Mouse (Mus musculus) frontal cortex, postnatal 25 days (tissue): ENCODE results near the gene Theg.

Experiments used
- DNase-seq, 2 experiments: peaks; one replicate each; pipeline ENCODE4 v3.0.0; 2022; ENCODE audit warnings: low spot score in 2 of 2

Gene Theg

DNA sequence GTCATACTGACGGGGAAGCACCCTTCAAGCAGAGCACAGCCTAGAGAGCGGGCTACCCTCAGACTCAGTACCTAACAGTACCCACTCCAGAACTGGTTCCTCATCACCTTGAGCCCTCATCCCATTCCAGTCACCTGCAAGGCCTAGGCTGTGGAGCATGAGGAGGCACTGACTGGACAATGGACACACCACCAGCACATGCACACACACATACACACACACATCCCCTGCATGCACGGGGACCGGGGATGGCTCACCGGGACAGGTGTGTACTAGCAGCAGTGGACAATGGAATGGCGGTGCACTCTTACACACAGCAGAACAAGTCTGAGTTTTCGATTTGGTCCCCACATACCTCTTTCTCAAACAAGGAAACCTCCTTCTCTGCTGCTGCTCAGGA, 49.9 kb downstream of the Theg start:
- no peak for DNase-seq

DNA sequence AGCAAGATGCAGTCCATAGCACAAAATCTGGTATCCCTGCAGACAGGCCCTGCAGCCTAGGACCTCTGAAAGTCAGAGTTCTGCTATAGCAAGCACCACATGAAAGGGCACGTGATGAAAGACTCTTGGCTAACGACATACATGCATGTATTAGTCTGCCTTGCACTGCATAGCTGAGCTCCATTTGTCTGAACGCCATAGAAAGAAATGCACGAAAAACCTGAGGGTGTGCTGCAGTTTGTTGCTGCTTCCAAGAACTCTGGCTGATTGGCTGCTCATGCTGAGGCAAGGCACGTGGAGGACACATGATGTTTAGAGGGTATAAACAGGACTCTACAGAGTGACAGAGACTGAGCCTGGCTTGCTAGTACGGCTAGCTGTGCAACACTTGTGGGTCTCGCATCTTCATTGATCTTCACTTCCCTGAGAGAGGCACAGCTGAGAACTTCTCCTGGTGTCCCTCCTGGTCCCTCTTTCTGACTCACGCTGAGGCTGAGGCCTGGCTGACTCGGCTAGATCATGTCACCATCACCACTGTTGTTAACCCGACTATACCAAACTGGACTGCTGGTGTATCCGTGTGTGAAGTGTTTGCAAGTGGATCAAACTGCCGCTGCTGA, 50.6 kb downstream of the Theg start:
- no peak for DNase-seq

DNA sequence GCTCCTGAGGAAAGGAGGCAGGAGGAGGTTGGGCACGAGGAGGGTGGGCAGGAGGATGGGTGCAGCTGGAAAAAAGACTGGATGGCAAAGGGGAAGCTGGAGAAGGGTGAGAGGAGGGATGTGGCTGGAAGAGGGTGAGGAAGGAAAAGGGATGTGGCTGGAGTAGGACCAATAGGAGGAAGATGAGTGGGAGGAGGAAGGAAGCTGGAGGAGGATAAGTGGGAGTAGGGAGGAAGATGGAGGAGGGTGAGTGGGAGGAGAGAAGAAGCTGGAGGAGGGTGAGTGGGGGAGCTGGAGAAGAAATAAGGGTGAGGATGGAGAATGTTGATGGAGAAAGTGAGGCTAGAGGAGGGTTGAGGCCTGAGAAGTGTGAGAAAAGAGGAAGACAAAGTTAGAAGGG, 51.7 kb downstream of the Theg start:
- DNase-seq, result no peak

DNA sequence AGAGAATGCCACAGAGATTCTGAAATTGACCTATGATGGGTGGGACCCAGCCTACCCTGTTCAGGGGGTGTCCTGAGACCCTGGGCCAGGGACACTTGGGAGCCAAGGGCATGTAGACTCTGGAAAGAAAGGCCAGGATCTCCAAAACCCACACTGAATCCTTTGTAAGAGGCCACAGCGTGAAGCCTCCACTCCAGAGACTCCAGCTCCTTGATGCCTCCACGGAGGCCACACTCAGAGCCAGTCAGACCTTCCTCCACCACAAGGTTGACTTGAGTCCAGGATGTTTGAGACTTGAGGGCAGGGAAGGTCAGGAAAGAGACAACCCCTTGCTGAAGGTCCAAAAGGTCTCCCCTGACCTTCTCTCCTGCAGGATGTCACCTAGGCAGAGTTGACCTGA, 52.7 kb downstream of the Theg start:
- peak in 1 of 2 experiments; percentile 3 for DNase-seq

DNA sequence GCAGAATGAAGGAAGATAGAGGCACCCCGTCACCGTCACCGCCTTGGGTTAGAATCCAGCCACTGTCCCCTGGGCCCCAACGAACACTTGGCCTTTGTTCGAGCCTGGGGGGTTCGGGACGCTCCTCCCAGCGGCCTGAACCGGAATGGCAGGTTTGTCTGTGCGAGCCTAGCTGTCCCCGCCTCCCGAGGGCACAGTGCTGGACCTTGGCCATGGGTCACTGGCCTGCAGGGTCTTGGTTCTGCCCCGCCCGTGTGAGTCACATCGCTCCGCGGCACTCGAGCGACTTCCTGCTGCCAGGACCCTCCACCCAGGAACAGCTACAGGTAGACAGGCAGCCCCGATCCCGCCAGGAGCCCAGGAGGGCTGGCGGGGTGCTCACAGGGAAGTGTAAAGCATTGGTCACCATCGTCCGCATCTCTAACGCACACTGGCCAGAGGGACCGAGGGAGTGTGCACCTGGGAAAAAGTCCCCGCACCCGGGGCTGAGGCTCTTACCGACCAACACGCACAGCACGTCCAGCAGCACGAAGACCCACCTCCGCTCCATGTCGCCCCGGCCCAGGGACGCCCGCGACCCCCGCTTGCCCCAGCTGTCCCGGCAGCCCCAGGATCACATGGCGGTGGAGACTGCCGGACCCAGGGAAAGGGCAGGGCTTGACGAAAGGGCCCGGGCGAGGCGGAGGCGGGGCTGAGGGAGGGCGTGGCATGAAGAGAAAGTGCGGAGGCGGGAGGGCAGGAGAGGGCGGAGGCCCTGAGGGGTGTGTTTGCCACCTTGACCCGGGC, 53.8 kb downstream of the Theg start, which contains the start of gene Plpp2:
Gene Plpp2 (minus strand): TSS at position 671 of the 786 bp plus-strand sequence.
- DNase-seq, result peak; percentile 6 to 27

DNA sequence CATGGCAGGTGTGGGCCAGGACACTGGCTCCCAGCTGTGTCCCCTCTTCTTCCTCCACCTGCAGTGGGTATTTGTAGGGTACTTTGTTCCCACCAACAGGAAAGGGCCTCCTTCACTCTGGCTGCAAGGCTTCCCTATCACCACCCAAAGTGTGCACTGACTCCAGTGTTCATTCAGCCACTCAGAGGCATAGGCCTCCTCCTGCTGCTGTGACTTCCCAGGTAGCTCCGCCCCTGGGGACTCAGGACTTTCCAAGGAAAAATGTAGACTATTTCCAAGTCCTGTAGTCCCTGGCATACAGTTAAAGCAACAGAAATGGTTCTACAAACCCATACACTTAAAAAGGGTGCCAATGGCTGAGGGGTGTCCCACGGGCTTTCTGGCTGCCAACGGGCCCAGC, 54.5 kb downstream of the Theg start:
- peak in 1 of 2 experiments; percentile 2 for DNase-seq

DNA sequence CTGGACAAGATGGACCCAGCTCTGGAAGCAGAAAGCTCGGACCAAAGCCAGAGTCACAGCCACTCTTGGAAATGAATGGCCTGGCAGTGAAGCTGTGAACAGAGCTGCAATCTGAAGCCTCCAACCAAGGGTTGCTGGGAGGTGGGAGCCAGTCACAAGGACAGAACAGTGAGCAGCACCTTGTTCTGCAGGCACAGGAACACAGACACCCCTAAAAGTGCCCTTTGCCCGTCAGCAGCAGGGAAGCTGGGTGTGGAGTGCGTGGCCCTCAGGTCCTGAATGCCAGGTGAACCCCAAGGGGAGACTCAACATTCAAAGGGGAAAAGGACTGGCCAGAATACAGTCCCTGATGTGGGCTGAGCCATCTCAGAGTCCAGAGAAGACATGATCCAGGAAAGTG, 55.5 kb downstream of the Theg start:
- DNase-seq, result peak in 1 of 2 experiments; percentile 2

DNA sequence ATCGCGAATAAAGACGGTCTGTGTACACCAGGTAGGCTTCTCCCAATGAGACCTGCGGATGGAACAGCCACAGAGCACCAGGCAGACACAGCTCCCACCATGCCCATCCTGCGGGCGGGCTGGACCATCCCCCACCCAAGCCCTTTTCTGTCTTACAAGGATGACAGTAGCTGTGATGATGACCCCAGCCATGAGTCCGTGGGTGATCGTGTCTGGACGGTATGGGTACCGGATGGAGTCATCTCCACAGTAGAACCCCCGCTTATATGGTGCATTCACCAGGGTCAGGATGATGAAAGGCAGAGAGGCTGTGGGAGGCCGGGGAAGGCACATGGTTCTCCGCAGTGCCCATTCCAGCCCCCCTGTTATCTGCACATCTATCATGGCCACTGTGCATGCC, 56.4 kb downstream of the Theg start:
- no peak for DNase-seq

DNA sequence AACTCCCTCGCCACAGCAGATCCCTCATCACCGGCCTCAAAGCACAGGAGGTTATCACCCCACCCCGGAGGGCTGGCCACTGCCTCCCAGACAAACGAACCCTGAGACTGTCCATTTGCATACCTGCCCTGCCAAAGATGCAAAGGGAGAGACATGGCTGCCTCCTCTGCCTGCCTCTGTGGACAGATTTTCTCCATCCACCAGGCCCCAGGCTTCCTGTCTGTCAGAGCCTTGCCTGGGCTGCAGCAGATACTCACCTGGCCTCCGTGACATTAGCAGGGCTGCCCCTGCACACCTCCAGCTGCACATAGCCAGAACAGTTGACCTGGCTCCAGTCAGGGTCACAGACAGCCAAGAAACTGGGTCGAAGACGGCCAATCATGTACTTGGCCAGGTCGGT, 56.9 kb downstream of the Theg start:
- DNase-seq, result peak in 1 of 2 experiments; percentile 3

DNA sequence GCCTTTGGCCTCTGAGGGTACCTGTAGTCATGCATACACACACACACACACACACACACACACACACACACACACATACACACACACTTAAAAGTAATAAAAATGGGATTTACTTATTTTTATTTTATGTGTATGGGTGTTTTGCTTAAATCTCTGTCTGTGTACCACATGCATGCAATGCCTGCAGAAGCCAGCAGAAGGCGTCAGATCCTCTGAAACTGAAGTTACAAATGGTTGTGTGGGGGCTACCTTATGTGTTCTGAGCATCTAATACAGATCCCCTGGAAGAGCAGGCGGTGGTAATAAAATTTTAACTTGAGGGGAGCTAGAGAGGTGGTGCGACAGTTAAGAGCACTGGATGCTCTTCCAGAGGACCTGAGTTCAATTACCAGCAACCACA, 59.0 kb downstream of the Theg start:
- DNase-seq, result no peak

DNA sequence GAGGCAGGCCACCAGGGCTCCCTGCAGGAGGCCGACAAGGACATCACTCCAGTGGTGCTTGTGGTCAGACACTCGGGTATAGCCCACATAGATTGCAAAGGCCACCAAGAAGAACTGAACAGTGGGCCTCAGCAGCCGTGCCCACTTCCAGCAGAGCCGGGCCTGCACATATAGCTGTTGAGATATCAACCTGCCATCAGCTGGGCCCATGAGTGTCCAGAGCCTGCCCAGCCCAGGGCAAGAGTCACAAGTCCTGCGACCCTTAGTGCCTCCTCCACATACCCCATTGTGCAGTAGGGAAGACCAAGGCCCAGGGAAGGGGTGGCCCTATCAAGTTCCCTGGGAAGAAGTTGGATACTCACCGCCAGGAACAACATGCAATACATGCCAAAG, 59.7 kb downstream of the Theg start:
- DNase-seq, result no peak

DNA sequence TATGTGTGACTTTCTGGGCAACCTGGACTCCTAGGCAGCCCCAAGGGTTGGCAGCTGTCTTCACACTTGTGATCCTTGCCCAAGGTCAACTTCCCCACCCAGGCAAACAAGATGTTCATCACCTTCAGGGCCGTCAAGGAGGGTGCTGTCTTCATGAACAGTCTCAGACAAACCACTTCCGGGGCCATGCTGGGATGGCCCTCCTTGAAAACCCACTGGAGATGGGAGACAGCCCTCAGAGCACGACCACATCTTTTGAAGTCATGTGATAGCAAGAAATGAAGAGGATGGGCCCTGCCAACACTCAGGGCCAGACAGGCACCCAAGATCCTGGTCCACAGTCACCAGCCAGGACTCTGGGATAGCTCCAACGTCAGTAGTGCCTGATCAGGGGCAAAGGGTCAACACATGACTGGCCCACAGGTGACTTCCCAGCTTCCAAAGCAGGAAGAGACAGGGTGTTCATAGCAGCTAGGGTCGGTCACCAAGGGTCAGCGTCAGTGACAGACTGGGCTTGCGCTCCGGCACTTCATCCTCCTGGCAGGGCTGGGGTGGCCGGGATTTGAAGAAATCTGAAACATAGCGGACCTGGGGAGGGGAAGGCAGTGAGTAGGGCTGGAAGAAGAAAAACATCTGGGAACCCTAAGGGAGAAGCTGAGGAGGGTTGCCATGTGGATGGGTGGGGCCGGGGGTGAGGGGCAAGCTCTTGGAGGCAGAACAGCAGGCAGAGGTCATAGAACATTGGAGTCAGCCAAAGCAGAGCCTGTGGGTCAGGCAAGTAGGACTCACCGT, 60.3 kb downstream of the Theg start:
- DNase-seq, result no peak
